Mouse (Mus musculus): ENCODE results near the gene Nop2.

Nop2 gene

DNA sequence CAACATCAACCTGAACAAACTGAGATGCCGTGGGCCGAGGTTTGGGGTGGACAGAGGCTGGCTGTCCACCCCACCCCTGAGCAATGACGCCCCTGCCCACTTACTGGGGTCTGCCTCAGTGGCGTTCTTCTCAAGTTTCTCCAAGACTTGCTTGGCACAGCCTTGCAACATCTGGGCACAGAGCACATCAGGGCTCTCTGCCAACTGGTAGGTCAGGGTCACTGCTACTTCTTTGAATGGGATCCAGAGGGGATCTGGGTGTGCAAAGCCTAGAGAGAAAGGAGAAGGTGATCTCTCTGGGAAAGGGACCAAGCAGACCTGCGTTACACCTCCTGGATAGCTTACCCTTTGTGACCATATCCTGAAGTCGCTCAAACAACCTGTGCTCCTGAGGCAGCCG is 41.5 kb downstream of the Nop2 start:
- no peak for DNase-seq (ENCODE audit: low spot score)

DNA sequence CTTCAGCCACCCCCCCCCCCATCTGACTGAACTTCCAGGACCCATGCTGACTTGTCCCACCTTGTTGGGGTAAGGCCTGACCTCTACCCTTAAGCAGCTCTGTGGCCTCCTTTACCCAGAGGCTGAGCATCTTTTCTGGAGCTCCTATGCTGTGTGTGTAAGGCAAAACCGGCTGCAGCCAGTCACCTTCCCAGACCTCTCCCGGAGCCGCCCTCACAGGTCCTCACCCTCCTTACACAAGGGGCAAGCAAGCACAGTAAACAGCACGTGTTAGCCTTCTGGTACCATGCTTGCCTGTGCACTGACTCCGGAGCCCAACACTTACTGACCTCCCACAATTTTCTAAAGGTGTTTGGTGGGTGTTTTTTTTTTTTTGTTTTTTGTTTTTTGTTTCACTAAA is 43.8 kb downstream of the Nop2 start:
- no peak for DNase-seq (ENCODE audit: low spot score)

- DNase-seq (ENCODE audit: low spot score): no peak
These were observed 47.9 kb downstream of the Nop2 start for GRCm38 (mm10) chr6:125179601-125180000.

GRCm38 (mm10) chr6:125182133-125182532 is 50.4 kb downstream of the Nop2 start:
- no peak for DNase-seq (ENCODE audit: low spot score)

- no peak for DNase-seq (ENCODE audit: low spot score)
These were observed 54.5 kb downstream of the Nop2 start for GRCm38 (mm10) chr6:125186203-125186602.

- DNase-seq (ENCODE audit: low spot score): no peak
These were observed 59.1 kb downstream of the Nop2 start for GRCm38 (mm10) chr6:125190816-125191215.

DNA sequence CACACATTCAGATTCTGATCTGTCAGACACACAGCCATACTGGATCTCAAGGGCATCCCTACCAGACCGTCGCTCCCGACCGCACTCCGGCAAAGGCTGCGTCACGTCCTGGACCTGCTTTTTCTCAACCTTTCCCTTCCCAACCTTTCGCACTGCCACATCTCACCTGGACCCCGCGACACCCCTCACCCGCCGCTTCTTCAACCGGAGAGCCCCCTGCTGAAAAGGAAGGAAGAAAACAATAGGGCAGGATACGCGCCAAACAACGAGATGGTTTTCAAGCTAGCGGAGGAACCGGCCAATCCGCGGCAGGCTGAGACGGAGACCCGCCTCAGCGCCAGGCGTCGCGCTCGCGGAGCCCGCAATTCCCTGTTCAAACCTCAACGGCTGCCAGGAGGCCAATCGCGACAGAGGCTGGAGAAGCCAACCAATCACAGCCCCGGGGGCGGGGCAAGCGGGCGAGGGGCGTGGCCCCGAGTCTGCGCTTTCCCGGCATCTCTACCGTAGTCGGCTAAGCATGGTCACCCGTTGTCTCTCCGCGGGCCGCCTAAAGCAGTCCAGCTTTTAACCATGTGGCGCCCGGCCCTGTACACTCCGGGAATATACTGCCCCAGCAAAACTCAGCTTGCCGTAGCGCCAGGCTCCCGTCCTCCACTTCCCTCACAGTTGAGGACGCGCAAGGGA is 59.8 kb downstream of the Nop2 start, which contains the start of the genes Ncapd2 and Mrpl51:
TSS of gene Ncapd2 (minus strand) at position 370 of the 684 bp plus-strand sequence.
TSS of gene Mrpl51 (plus strand) at position 470 of the 684 bp plus-strand sequence.
- DNase-seq (ENCODE audit: low spot score): peak; percentile 98

DNA sequence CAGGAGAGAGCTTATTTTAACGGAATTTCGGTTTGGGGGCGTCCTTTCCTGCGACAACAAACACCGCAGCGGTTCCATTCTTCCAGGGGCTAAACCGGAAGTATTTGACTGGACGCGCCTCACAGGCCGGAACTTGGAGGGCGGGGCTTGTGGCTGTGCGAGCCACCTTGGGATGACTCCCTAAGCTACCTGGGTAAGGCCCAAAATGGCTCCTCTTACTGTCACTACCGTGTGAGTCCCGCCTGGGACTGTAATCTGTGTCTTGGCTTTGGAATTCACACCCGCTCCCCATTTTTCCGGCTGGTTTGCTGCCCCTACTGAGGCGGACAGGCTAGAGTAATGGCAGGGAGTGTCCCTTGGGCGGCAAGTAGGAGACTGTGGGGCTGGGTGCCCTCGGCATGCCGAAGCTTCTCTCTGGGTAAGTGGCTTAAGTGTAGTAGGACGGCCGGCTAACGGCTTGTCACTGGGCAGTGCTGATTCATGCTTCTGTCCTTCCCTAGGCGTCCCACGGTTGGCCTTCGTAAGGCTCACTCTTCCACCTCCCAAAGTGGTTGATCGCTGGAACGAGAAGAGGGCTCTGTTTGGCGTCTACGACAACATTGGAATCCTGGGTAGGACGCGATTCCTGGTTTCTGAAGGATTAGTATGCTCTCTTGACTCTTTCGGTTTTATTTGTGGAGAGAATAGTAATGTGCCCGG is 60.5 kb downstream of the Nop2 start:
- peak; percentile 95 for DNase-seq (ENCODE audit: low spot score)

DNA sequence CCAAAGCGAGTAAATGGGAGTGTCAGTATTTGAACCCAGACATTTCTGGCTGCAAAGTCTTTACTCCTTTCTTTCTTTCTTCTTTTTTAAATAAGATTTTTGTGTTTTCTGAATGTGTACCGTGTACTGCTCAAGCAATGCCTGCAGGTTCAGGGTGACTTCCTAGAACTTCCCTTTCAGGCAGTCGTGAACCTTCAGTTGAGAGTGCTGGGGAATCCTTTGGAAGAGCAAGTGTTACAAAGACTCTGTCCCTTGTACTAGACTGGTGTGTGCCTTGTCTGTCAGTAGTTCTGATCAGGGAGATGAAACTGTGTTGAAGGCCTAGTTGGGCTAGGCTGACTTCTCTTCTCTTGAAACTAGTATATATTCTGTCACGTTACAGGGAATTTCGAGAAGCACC is 61.1 kb downstream of the Nop2 start:
- DNase-seq (ENCODE audit: low spot score): no peak

GRCm38 (mm10) chr6:125193390-125193789 is 61.7 kb downstream of the Nop2 start:
- no peak for DNase-seq (ENCODE audit: low spot score)

Data from lung, postnatal 25 days (tissue).